Mouse (Mus musculus): Measurements from ENCODE around the gene Fbxo11.

The Fbxo11 gene

GRCm38 (mm10) chr17:88065031-88065800, at the start of gene Fbxo11:
Fbxo11 (minus strand) TSS chr17:88065291.
- peak; percentile 38 for DNase-seq (ENCODE audit: low spot score)

- no peak for DNase-seq (ENCODE audit: low spot score)
Observed at GRCm38 (mm10) chr17:88113883-88114229, 48.8 kb upstream of the Fbxo11 start.

GRCm38 (mm10) chr17:88113015-88113882, 48.2 kb upstream of the Fbxo11 start:
- DNase-seq (ENCODE audit: low spot score), result no peak

- peak; percentile 11 for DNase-seq (ENCODE audit: low spot score)
Observed at GRCm38 (mm10) chr17:88111865-88112645, 47.0 kb upstream of the Fbxo11 start.

- peak; percentile 43 for DNase-seq (ENCODE audit: low spot score)
Observed at GRCm38 (mm10) chr17:88111081-88111796, 46.1 kb upstream of the Fbxo11 start.

- no peak for DNase-seq (ENCODE audit: low spot score)
Observed at GRCm38 (mm10) chr17:88107708-88108107, 42.6 kb upstream of the Fbxo11 start.

- no peak for DNase-seq (ENCODE audit: low spot score)
Observed at GRCm38 (mm10) chr17:88106365-88106764, 41.3 kb upstream of the Fbxo11 start.

- DNase-seq (ENCODE audit: low spot score), result no peak
Observed at GRCm38 (mm10) chr17:88102597-88102996, 37.5 kb upstream of the Fbxo11 start.

- no peak for DNase-seq (ENCODE audit: low spot score)
Observed at GRCm38 (mm10) chr17:88098181-88098852, 33.2 kb upstream of the Fbxo11 start.

- no peak for DNase-seq (ENCODE audit: low spot score)
Observed at GRCm38 (mm10) chr17:88097543-88097942, 32.5 kb upstream of the Fbxo11 start.

GRCm38 (mm10) chr17:88096809-88097399, 31.8 kb upstream of the Fbxo11 start:
- no peak for DNase-seq (ENCODE audit: low spot score)

- DNase-seq (ENCODE audit: low spot score), result no peak
Observed at GRCm38 (mm10) chr17:88095517-88096198, 30.6 kb upstream of the Fbxo11 start.

GRCm38 (mm10) chr17:88094327-88094726, 29.2 kb upstream of the Fbxo11 start:
- no peak for DNase-seq (ENCODE audit: low spot score)

GRCm38 (mm10) chr17:88093798-88094197, 28.7 kb upstream of the Fbxo11 start:
- DNase-seq (ENCODE audit: low spot score), result no peak

- no peak for DNase-seq (ENCODE audit: low spot score)
Observed at GRCm38 (mm10) chr17:88085976-88086375, 20.9 kb upstream of the Fbxo11 start.

- no peak for DNase-seq (ENCODE audit: low spot score)
Observed at GRCm38 (mm10) chr17:88081446-88081845, 16.4 kb upstream of the Fbxo11 start.

- no peak for DNase-seq (ENCODE audit: low spot score)
Observed at GRCm38 (mm10) chr17:88079771-88080170, 14.7 kb upstream of the Fbxo11 start.

GRCm38 (mm10) chr17:88072047-88072446, 7.0 kb upstream of the Fbxo11 start:
- no peak for DNase-seq (ENCODE audit: low spot score)

- no peak for DNase-seq (ENCODE audit: low spot score)
Observed at GRCm38 (mm10) chr17:88068024-88068719, 3.1 kb upstream of the Fbxo11 start.
